ENCODE assay signal across 8 mouse cellular contexts in the genomic region with DNA sequence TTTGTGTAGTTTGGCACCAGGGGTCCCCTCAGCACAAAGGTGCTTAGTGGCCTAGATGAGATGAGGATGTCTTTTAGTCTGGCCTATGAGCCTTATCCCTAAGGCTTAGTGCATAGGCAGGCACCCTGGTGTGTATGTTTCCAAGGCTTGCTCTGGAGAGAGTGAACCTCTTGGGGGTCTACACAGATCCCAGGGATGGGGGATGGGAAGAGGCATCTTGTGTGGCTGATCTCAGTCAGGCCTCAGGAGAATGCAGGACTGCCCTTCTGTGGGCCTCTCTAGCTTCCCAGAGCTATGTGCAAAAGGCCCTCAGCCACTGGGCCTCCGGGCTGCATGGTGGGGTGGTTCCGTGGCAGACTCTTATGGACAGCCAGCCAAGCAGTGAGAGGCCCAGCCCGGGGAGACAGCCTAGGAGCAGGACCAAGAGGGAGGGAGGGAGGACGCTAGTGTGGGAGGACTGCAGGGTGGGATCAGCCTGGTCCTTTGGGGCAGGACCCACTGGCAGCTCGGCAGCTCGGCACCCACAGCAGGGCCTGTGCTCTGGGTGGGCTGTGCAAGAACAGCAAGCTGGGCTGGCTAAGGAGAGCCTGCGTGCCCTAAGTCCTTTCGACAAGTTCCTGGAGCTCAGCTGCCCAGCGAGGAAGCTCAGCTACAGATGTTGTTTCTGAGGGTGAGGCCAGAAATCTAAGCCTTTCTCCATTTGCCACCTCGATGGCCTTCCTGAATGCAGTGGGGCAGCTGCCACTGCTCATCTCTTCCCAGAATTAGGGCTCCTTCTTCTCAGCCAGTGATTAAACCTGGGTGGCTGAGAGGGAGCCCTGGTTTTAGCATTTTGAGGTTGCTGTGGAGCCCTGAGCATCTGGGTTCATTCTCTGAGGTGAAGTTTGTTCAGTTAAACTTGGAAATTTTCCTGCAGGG. TPM values are rescaled to one million over a fixed set of nuclear protein-coding genes. Genes with fewer than 3 reads are reported as not detected.
DNase-seq lines count a peak whose midpoint lies in the region; ATAC-seq and TF ChIP-seq lines count a peak whose summit lies in the region.

No protein-coding gene starts in this region.

- no peaks in the 10 kb centered on the region for H3K9me3 ChIP-seq in intestine, postnatal 0 days (ENCODE audit: control insufficient read depth)
- no peaks in the 10 kb centered on the region for H3K9me3 ChIP-seq in midbrain, embryonic 14.5 days (ENCODE audit: control insufficient read depth, low read length)

- WGBS in heart, adult 2 months: 16% methylated on average over 10 of the region's 10 CpGs
- 37% methylated on average over 8 of the region's 10 CpGs for WGBS in intestine, postnatal 0 days
- 40% methylated on average over 10 of the region's 10 CpGs for WGBS in midbrain, embryonic 14.5 days

- 0 out of 2 replicates have a peak, but pooled peaks have one; percentile 13 for TF ChIP-seq POLR2A in heart, adult 2 months (IDR thresholded peaks at IDR 0.05; ENCODE audit: insufficient read depth, low read depth, low read length)

- intact Hi-C loops in heart, adult 2 months (cut with DNase I): no loop called here

- peak overlapping the region; percentile 62 for H3K27ac ChIP-seq in heart, adult 2 months
- peak overlapping the region; percentile 60 for H3K27ac ChIP-seq in intestine, postnatal 0 days (ENCODE audit: low read depth, low read length)
- peak overlapping the region; percentile 32; the same call in 1 of the 2 replicates for H3K27ac ChIP-seq in midbrain, embryonic 14.5 days (replicated peaks; ENCODE audit: low read depth, low read length)

- TF ChIP-seq CTCF in heart, adult 2 months (IDR thresholded peaks at IDR 0.05): no peak
- no peak for TF ChIP-seq CTCF in intestine, postnatal 0 days (IDR thresholded peaks at IDR 0.05; ENCODE audit: low read depth)

- H3K4me3 ChIP-seq in heart, adult 2 months: no peak overlapping the region
- no peak overlapping the region for H3K4me3 ChIP-seq in intestine, postnatal 0 days (ENCODE audit: low read depth, low read length)
- H3K4me3 ChIP-seq in midbrain, embryonic 14.5 days (replicated peaks; ENCODE audit: low read depth, low read length): 0 out of 2 replicates have a peak overlapping the region, but pooled peaks have one; percentile 0

- DNase-seq in urinary bladder, postnatal 14 days (ENCODE audit: low spot score): peak; percentile 68
- DNase-seq in urinary bladder, postnatal 10 days (ENCODE audit: low spot score): no peak
- peak; percentile 68 to 72 for DNase-seq in heart, adult 2 months
- peak; percentile 6 for DNase-seq in midbrain, embryonic 14.5 days
- no peak for DNase-seq in right cerebral cortex, adult 18-20 months
- DNase-seq in layer of hippocampus, adult 9-10 months (ENCODE audit: low spot score): no peak
- no peak for DNase-seq in yolk sac, embryonic 10.5 days (ENCODE audit: low spot score)

- no peaks in the 10 kb centered on the region; the same call in 1 of the 2 replicates for H3K36me3 ChIP-seq in heart, adult 2 months (ENCODE audit: control insufficient read depth, insufficient read depth, low read length)
- no peaks in the 10 kb centered on the region for H3K36me3 ChIP-seq in intestine, postnatal 0 days (ENCODE audit: control insufficient read depth, insufficient read depth)
- 0 out of 2 replicates have a peak, but pooled peaks cover 4% of the 10 kb centered on the region for H3K36me3 ChIP-seq in midbrain, embryonic 14.5 days (ENCODE audit: control insufficient read depth, insufficient read depth, low read length)

- ATAC-seq in intestine, postnatal 0 days: no peak
- ATAC-seq in midbrain, embryonic 14.5 days (ENCODE audit: low FRiP score, low TSS enrichment): no peak

- H3K79me2 ChIP-seq in heart, adult 2 months (replicated peaks; ENCODE audit: control insufficient read depth, insufficient read depth, low read length): peaks cover 16% of the 10 kb centered on the region

- TF ChIP-seq EP300 in heart, adult 2 months (IDR thresholded peaks at IDR 0.05; ENCODE audit: insufficient read depth, low read depth, low read length): no peak

- peak overlapping the region; percentile 44 for H3K9ac ChIP-seq in heart, adult 2 months (ENCODE audit: low read depth, low read length)
- H3K9ac ChIP-seq in intestine, postnatal 0 days (ENCODE audit: low read depth, low read length): 0 out of 2 replicates have a peak overlapping the region, but pooled peaks have one; percentile 17
- H3K9ac ChIP-seq in midbrain, embryonic 14.5 days (replicated peaks; ENCODE audit: low read length): 0 out of 2 replicates have a peak overlapping the region, but pooled peaks have one; percentile 9

- H3K4me1 ChIP-seq in heart, adult 2 months (ENCODE audit: control insufficient read depth, insufficient read depth, low read length): peaks cover 30% of the 10 kb centered on the region
- H3K4me1 ChIP-seq in intestine, postnatal 0 days (replicated peaks; ENCODE audit: control insufficient read depth, insufficient read depth, low read length): peaks cover 12% of the 10 kb centered on the region; the same call in 1 of the 2 replicates
- H3K4me1 ChIP-seq in midbrain, embryonic 14.5 days (ENCODE audit: control insufficient read depth, insufficient read depth, low read length): peaks cover 25% of the 10 kb centered on the region

- H3K27me3 ChIP-seq in heart, adult 2 months (ENCODE audit: control insufficient read depth, insufficient read depth, low read length): no peaks in the 10 kb centered on the region
- no peaks in the 10 kb centered on the region for H3K27me3 ChIP-seq in intestine, postnatal 0 days (replicated peaks; ENCODE audit: control insufficient read depth, insufficient read depth, low read length)
- no peaks in the 10 kb centered on the region for H3K27me3 ChIP-seq in midbrain, embryonic 14.5 days (ENCODE audit: control insufficient read depth, insufficient read depth, low read length)

- H3K4me2 ChIP-seq in intestine, postnatal 0 days (replicated peaks; ENCODE audit: low read depth): peak overlapping the region; percentile 51
- no peak overlapping the region for H3K4me2 ChIP-seq in midbrain, embryonic 14.5 days (ENCODE audit: low read length)

RNA-seq across cellular contexts. Expression of a gene that starts 5.5 kb away (rescaled TPM):
- 100 to 1,000 TPM; 181 to 219 TPM for total RNA-seq in heart, adult 2 months (2021)
- 134 and 181 TPM in 2 replicates for polyA plus RNA-seq in heart, adult 2 months (2012; rRNA removed)
- polyA plus RNA-seq in intestine, postnatal 0 days (2015; fragmentation: Nextera tagmentation; extraction: Ambion mirVana): 35.8 and 36.4 TPM in 2 replicates
- polyA plus RNA-seq in midbrain, embryonic 14.5 days (2014; fragmentation: Nextera tagmentation; extraction: Ambion mirVana): 51.0 and 67.0 TPM in 2 replicates

RNA-seq across cellular contexts. Expression of a gene that starts 43.8 kb away (rescaled TPM):
- total RNA-seq in heart, adult 2 months (2021): 10 to 100 TPM; 72.0 to 72.1 TPM
- polyA plus RNA-seq in heart, adult 2 months (2012; rRNA removed): 79.5 and 87.4 TPM in 2 replicates
- polyA plus RNA-seq in intestine, postnatal 0 days (2015; fragmentation: Nextera tagmentation; extraction: Ambion mirVana): 9.0 and 10.2 TPM in 2 replicates
- polyA plus RNA-seq in midbrain, embryonic 14.5 days (2014; fragmentation: Nextera tagmentation; extraction: Ambion mirVana): 26.3 and 35.3 TPM in 2 replicates

RNA-seq across cellular contexts. Expression of a gene that starts 43.8 kb away (rescaled TPM):
- total RNA-seq in heart, adult 2 months (2021): 10 to 100 TPM; 22.9 to 30.6 TPM
- polyA plus RNA-seq in heart, adult 2 months (2012; rRNA removed): 54.8 and 68.1 TPM in 2 replicates
- polyA plus RNA-seq in intestine, postnatal 0 days (2015; fragmentation: Nextera tagmentation; extraction: Ambion mirVana): 45.8 and 48.7 TPM in 2 replicates
- 114 and 134 TPM in 2 replicates for polyA plus RNA-seq in midbrain, embryonic 14.5 days (2014; fragmentation: Nextera tagmentation; extraction: Ambion mirVana)

RNA-seq across cellular contexts. Expression of a gene that starts 56.9 kb away (rescaled TPM):
- not detected for total RNA-seq in heart, adult 2 months (2021)
- polyA plus RNA-seq in heart, adult 2 months (2012; rRNA removed): not detected in 2 replicates
- polyA plus RNA-seq in intestine, postnatal 0 days (2015; fragmentation: Nextera tagmentation; extraction: Ambion mirVana): 1.3 and 1.6 TPM in 2 replicates
- polyA plus RNA-seq in midbrain, embryonic 14.5 days (2014; fragmentation: Nextera tagmentation; extraction: Ambion mirVana): 71.3 and 104 TPM in 2 replicates

Comparison
In these comparisons a context has a peak if more than half of its experiments do, and no peak if none do; other contexts are left out.
1. DNase-seq: peak in urinary bladder, postnatal 14 days (single experiment), heart, adult 2 months (2 of 2) and midbrain, embryonic 14.5 days (single experiment); none in urinary bladder, postnatal 10 days (single experiment), right cerebral cortex, adult 18-20 months (single experiment), layer of hippocampus, adult 9-10 months (single experiment) and yolk sac, embryonic 10.5 days (single experiment).
2. Peak in every context shown above with its lines, with median percentiles within 50 percentile points of each other: H3K27ac ChIP-seq and H3K9ac ChIP-seq.